Mouse (Mus musculus): Measurements from ENCODE around the gene Togaram2. TPM values are rescaled to one million over a fixed set of nuclear protein-coding genes. Genes with fewer than 3 reads are reported as not detected.

The Togaram2 gene
- polyA plus RNA-seq, 1 experiment from 2014 or later, result not detected

- Histone ChIP-seq H3K9me3 (no peaks in the 10 kb centered on the region), H3K36me3 (no peaks in the 10 kb centered on the region), H3K27me3 (no peaks in the 10 kb centered on the region), H3K9ac (no peak overlapping the region), H3K4me1 (no peaks in the 10 kb centered on the region), H3K27ac (no peak overlapping the region), H3K4me3 (no peak overlapping the region), H3K4me2 (replicated peaks) (no peak overlapping the region)
- 83% methylated on average over 1 of the region's 1 CpGs for WGBS
- no peak for ATAC-seq (ENCODE audit: insufficient number of reproducible peaks, insufficient read depth, low FRiP score, low TSS enrichment)
Observed at GRCm38 (mm10) chr17:71705113-71705512, 32.1 kb downstream of the Togaram2 start.

GRCm38 (mm10) chr17:71705550-71706480 is 32.8 kb downstream of the Togaram2 start:
- no peaks in the 10 kb centered on the region for H3K9me3 ChIP-seq
- no peaks in the 10 kb centered on the region for H3K36me3 ChIP-seq
- no peak overlapping the region for H3K27ac ChIP-seq
- H3K9ac ChIP-seq, result no peak overlapping the region
- no peak overlapping the region for H3K4me3 ChIP-seq
- no peak overlapping the region for H3K4me2 ChIP-seq (replicated peaks)
- no peak for ATAC-seq (ENCODE audit: insufficient number of reproducible peaks, insufficient read depth, low FRiP score, low TSS enrichment)
- 85% methylated on average over 14 of the region's 14 CpGs for WGBS
- H3K4me1 ChIP-seq, result no peaks in the 10 kb centered on the region
- H3K27me3 ChIP-seq, result no peaks in the 10 kb centered on the region

GRCm38 (mm10) chr17:71707715-71708114 is 34.7 kb downstream of the Togaram2 start:
- no peak for ATAC-seq (ENCODE audit: insufficient number of reproducible peaks, insufficient read depth, low FRiP score, low TSS enrichment)
- no peak overlapping the region for H3K4me2 ChIP-seq (replicated peaks)
- no peak overlapping the region for H3K4me3 ChIP-seq
- H3K4me1 ChIP-seq, result no peaks in the 10 kb centered on the region
- no peak overlapping the region for H3K27ac ChIP-seq
- H3K36me3 ChIP-seq, result no peaks in the 10 kb centered on the region
- no peaks in the 10 kb centered on the region for H3K9me3 ChIP-seq
- H3K27me3 ChIP-seq, result no peaks in the 10 kb centered on the region
- 56% methylated on average over 4 of the region's 4 CpGs for WGBS
- H3K9ac ChIP-seq, result no peak overlapping the region

GRCm38 (mm10) chr17:71712279-71712678 is 39.2 kb downstream of the Togaram2 start:
- H3K9ac ChIP-seq, result no peak overlapping the region
- H3K27me3 ChIP-seq, result no peaks in the 10 kb centered on the region
- no peak overlapping the region for H3K27ac ChIP-seq
- no peak overlapping the region for H3K4me3 ChIP-seq
- no peaks in the 10 kb centered on the region for H3K36me3 ChIP-seq
- 84% methylated on average over 6 of the region's 6 CpGs for WGBS
- no peaks in the 10 kb centered on the region for H3K9me3 ChIP-seq
- no peaks in the 10 kb centered on the region for H3K4me1 ChIP-seq
- ATAC-seq (ENCODE audit: insufficient number of reproducible peaks, insufficient read depth, low FRiP score, low TSS enrichment), result no peak
- no peak overlapping the region for H3K4me2 ChIP-seq (replicated peaks)

GRCm38 (mm10) chr17:71715034-71715433 is 42.0 kb downstream of the Togaram2 start:
- no peak overlapping the region for H3K27ac ChIP-seq
- H3K9ac ChIP-seq, result no peak overlapping the region
- H3K4me3 ChIP-seq, result no peak overlapping the region
- no peaks in the 10 kb centered on the region for H3K4me1 ChIP-seq
- no peaks in the 10 kb centered on the region for H3K36me3 ChIP-seq
- H3K9me3 ChIP-seq, result no peaks in the 10 kb centered on the region
- WGBS, result 52% methylated on average over 3 of the region's 3 CpGs
- no peak overlapping the region for H3K4me2 ChIP-seq (replicated peaks)
- no peaks in the 10 kb centered on the region for H3K27me3 ChIP-seq
- no peak for ATAC-seq (ENCODE audit: insufficient number of reproducible peaks, insufficient read depth, low FRiP score, low TSS enrichment)

GRCm38 (mm10) chr17:71717881-71718625 is 45.0 kb downstream of the Togaram2 start:
- no peak overlapping the region for H3K9ac ChIP-seq
- no peaks in the 10 kb centered on the region for H3K27me3 ChIP-seq
- H3K9me3 ChIP-seq, result no peaks in the 10 kb centered on the region
- no peak overlapping the region for H3K27ac ChIP-seq
- no peaks in the 10 kb centered on the region for H3K4me1 ChIP-seq
- H3K36me3 ChIP-seq, result no peaks in the 10 kb centered on the region
- no peak for ATAC-seq (ENCODE audit: insufficient number of reproducible peaks, insufficient read depth, low FRiP score, low TSS enrichment)
- WGBS, result 91% methylated on average over 8 of the region's 8 CpGs
- H3K4me2 ChIP-seq (replicated peaks), result no peak overlapping the region
- H3K4me3 ChIP-seq, result no peak overlapping the region

- no peak overlapping the region for H3K9ac ChIP-seq
- no peak overlapping the region for H3K4me3 ChIP-seq
- H3K36me3 ChIP-seq, result no peaks in the 10 kb centered on the region
- H3K9me3 ChIP-seq, result no peaks in the 10 kb centered on the region
- H3K4me1 ChIP-seq, result no peaks in the 10 kb centered on the region
- H3K4me2 ChIP-seq (replicated peaks), result no peak overlapping the region
- no peak overlapping the region for H3K27ac ChIP-seq
- no peaks in the 10 kb centered on the region for H3K27me3 ChIP-seq
- no peak for ATAC-seq (ENCODE audit: insufficient number of reproducible peaks, insufficient read depth, low FRiP score, low TSS enrichment)
Observed at GRCm38 (mm10) chr17:71720434-71720833, 47.4 kb downstream of the Togaram2 start.

GRCm38 (mm10) chr17:71721019-71721418 is 48.0 kb downstream of the Togaram2 start:
- Histone ChIP-seq H3K4me1 (no peaks in the 10 kb centered on the region), H3K9me3 (no peaks in the 10 kb centered on the region), H3K9ac (no peak overlapping the region), H3K27me3 (no peaks in the 10 kb centered on the region), H3K27ac (no peak overlapping the region), H3K4me3 (no peak overlapping the region), H3K36me3 (no peaks in the 10 kb centered on the region), H3K4me2 (replicated peaks) (no peak overlapping the region)
- ATAC-seq (ENCODE audit: insufficient number of reproducible peaks, insufficient read depth, low FRiP score, low TSS enrichment), result no peak
- 73% methylated on average over 3 of the region's 3 CpGs for WGBS

- no peak for ATAC-seq (ENCODE audit: insufficient number of reproducible peaks, insufficient read depth, low FRiP score, low TSS enrichment)
- H3K4me2 ChIP-seq (replicated peaks), result no peak overlapping the region
- 74% methylated on average over 2 of the region's 2 CpGs for WGBS
Observed at GRCm38 (mm10) chr17:71730655-71731054, 57.6 kb downstream of the Togaram2 start.

GRCm38 (mm10) chr17:71736442-71736841 is 63.4 kb downstream of the Togaram2 start:
- no peaks in the 10 kb centered on the region for H3K4me1 ChIP-seq
- no peaks in the 10 kb centered on the region for H3K27me3 ChIP-seq
- WGBS, result 72% methylated on average over 3 of the region's 3 CpGs
- H3K9ac ChIP-seq, result no peak overlapping the region
- no peak for ATAC-seq (ENCODE audit: insufficient number of reproducible peaks, insufficient read depth, low FRiP score, low TSS enrichment)
- H3K4me3 ChIP-seq, result no peak overlapping the region
- no peak overlapping the region for H3K27ac ChIP-seq
- 0 out of 2 replicates have a peak, but pooled peaks cover 4% of the 10 kb centered on the region for H3K9me3 ChIP-seq
- H3K36me3 ChIP-seq, result no peaks in the 10 kb centered on the region
- H3K4me2 ChIP-seq (replicated peaks), result no peak overlapping the region

More at GRCm38 (mm10) chr17:71730655-71731054, 57.6 kb downstream of the Togaram2 start:
- no peak overlapping the region for H3K4me3 ChIP-seq
- H3K27ac ChIP-seq, result no peak overlapping the region
- H3K9ac ChIP-seq, result no peak overlapping the region
- no peaks in the 10 kb centered on the region for H3K36me3 ChIP-seq
- 0 out of 2 replicates have a peak, but pooled peaks cover 4% of the 10 kb centered on the region for H3K9me3 ChIP-seq
- no peaks in the 10 kb centered on the region for H3K27me3 ChIP-seq
- H3K4me1 ChIP-seq, result no peaks in the 10 kb centered on the region

- Histone ChIP-seq H3K9ac (no peak overlapping the region), H3K4me1 (0 out of 2 replicates have a peak, but pooled peaks cover 7% of the 10 kb centered on the region), H3K4me2 (replicated peaks) (no peak overlapping the region), H3K9me3 (no peaks in the 10 kb centered on the region), H3K36me3 (no peaks in the 10 kb centered on the region), H3K4me3 (no peak overlapping the region), H3K27me3 (no peaks in the 10 kb centered on the region), H3K27ac (no peak overlapping the region)
- no peak for ATAC-seq (ENCODE audit: insufficient number of reproducible peaks, insufficient read depth, low FRiP score, low TSS enrichment)
- 82% methylated on average over 3 of the region's 3 CpGs for WGBS
Observed at GRCm38 (mm10) chr17:71742156-71742555, 69.1 kb downstream of the Togaram2 start.

GRCm38 (mm10) chr17:71742935-71743334 is 69.9 kb downstream of the Togaram2 start:
- Histone ChIP-seq H3K9me3 (no peaks in the 10 kb centered on the region), H3K9ac (no peak overlapping the region), H3K4me1 (0 out of 2 replicates have a peak, but pooled peaks cover 7% of the 10 kb centered on the region), H3K4me3 (no peak overlapping the region), H3K27ac (no peak overlapping the region), H3K4me2 (replicated peaks) (no peak overlapping the region), H3K27me3 (no peaks in the 10 kb centered on the region), H3K36me3 (no peaks in the 10 kb centered on the region)
- ATAC-seq (ENCODE audit: insufficient number of reproducible peaks, insufficient read depth, low FRiP score, low TSS enrichment), result no peak
- WGBS, result 35% methylated on average over 5 of the region's 5 CpGs
